Mouse (Mus musculus) duodenum, adult 2 months (tissue): Measurements from ENCODE around the gene Xpo1. TPM values are rescaled to one million over a fixed set of nuclear protein-coding genes. Genes with fewer than 3 reads are reported as not detected.

Experiments used
- polyA plus RNA-seq: library from polyadenylated mRNA; depleted of rRNA; stranded (reverse); fragments of >200 nt; gene quantifications from 2 replicates; pipeline ENCODE4 v1.2.3, GENCODE M21; 2012; ENCODE audit warnings: low replicate concordance; rRNA removed

Gene Xpo1
- 1.9 TPM in 2 replicates for polyA plus RNA-seq

DNA sequence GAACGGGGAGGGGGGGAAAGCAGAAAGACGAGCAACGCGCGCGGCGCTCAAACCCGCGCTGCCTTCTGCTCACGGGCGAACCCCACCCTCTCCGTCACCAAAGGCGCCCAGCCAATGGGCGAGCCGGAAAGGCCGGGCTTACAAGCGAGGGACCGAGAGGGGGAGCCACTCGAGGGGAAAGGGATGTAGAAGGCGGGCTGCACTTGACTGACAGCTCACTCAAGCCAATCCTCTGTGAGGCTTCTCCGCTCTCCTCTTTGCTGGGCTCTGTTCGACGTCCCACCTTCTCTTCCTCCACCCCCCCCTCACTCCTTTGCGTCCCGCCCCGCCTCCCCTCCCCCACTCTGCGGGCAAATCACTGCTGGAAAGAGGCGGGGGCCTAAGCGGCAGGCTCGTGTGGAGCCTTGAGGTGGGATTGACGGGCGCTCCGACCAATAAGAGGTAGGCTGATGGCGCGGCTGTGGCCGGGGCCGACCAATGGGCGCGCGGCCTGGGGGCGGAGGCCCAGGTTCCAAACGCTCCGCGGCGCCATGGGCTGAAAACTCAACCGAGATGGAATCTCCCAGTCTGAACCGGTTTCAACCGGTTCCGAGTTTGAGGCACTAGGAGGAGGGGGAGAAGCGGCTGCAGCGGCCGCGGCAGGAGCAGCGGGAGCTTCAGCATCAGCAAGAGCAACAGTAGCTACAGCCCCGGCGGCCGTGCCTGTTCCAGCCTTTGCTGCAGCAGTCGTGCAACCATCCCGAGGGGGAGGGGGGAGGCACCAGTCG lies at the start of gene Xpo1:
Gene Xpo1 (plus strand): TSS at position 615 of the 767 bp plus-strand sequence.

DNA sequence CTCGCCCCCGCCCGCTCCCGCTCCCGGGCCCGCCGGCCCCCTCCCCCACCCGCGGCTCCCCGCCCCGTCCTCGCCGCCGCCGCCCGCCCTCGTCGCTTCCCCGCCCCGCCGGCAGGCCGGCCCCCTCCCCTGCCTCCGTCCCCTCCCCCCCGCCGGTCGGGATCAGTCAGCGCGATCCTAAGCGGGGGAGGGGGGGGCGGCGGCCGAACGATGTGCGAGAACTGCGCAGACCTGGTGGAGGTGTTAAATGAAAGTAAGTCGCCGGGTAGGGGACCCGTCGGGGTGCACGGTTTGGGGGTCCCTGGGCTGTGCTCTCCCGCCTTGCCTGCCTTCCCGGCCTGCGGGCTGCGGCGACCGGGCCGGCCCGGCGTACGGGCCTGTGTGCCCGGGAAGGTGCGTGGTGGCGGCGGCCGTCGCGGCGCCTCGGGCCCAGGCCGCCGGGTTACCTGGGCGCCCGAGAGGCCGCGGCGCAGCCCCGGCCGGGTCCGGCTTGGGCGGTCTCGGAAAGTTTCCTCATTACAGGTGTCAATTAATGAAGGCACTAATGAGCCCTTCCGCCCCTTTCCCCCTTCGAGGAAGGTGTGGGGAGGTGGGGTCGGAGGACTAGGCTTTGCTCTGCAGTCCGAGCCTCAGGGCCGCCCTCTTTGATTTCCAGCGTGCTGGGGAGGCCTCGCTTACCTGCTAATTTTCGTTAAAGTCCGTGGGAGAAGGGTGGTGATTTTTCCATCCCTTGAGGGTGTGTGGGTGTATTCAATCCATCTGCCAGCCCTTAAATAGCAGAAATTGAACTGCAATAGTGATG lies 51.1 kb downstream of the Xpo1 start, which contains the start of gene Usp34:
Gene Usp34 (plus strand): TSS at position 132 of the 802 bp plus-strand sequence.

Other genes starting within 250 kb of the Xpo1 start
- not detected in 2 replicates for gene Fam161a, start 248.5 kb upstream of the Xpo1 start, polyA plus RNA-seq
- gene Usp34, start 50.9 kb downstream of the Xpo1 start, polyA plus RNA-seq, result 1.0 and 1.3 TPM in 2 replicates
- gene Ahsa2, start 242.0 kb downstream of the Xpo1 start, polyA plus RNA-seq, result 4.7 and 5.0 TPM in 2 replicates